Mouse (Mus musculus) layer of hippocampus, postnatal 10 days (tissue): ENCODE measurements around the gene Sdr16c6. TPM values are rescaled to one million over a fixed set of nuclear protein-coding genes. Genes with fewer than 3 reads are reported as not detected.

Source experiments
- DNase-seq, 2 experiments: peaks; one replicate each; pipeline ENCODE4 v3.0.0; 2021; ENCODE audit warnings: low spot score in 2 of 2
- long read RNA-seq: library from polyadenylated mRNA; stranded (forward); transcript quantifications from one replicate; pipeline ENCODE4 v2.0.0, GENCODE M21; 2023
- total RNA-seq, 2 experiments: library from RNA; stranded (reverse); gene quantifications; 2 replicates each; pipeline ENCODE4 v1.2.3; 2021

Gene Sdr16c6
- total RNA-seq: not detected
- long read RNA-seq: 0 reads

GRCm38 (mm10) chr4:4077372-4077771 is at the start of gene Sdr16c6:
Sdr16c6 (minus strand) TSS chr4:4077522.
- DNase-seq: no peak

GRCm38 (mm10) chr4:4080180-4080579 is 2.9 kb upstream of the Sdr16c6 start:
- no peak for DNase-seq

- no peak for DNase-seq
These were observed 1.8 kb upstream of the Sdr16c6 start for GRCm38 (mm10) chr4:4079132-4079531.

- DNase-seq: no peak
These were observed 1.3 kb downstream of the Sdr16c6 start for GRCm38 (mm10) chr4:4076001-4076400.

Other genes with a start within 250 kb of the Sdr16c6 start
- gene Gm11808, start 103.9 kb downstream of the Sdr16c6 start, total RNA-seq: 100 to 1,000 TPM; 169 to 196 TPM